Mouse (Mus musculus) MEL (cell line): Measurements from ENCODE around the gene Ifnar2. TPM values are rescaled to one million over a fixed set of nuclear protein-coding genes. Genes with fewer than 3 reads are reported as not detected.

Source experiments
- DNase-seq: peaks from one replicate; pipeline ENCODE4 v3.0.0; 2011; ENCODE audit warnings: low read depth, low spot score
- H3K27ac ChIP-seq: 2 replicates; pipeline ENCODE4 v1.5.1; 2012; ENCODE audit warnings: low read depth, mild to moderate bottlenecking, control low read depth, low read length, moderate library complexity; ENCODE audit not compliant: control insufficient read depth
- H3K27me3 ChIP-seq, 2 experiments: fragments of 150-350 bp in 1 of 2; sonication (generic) in 1 of 2; 2 replicates each; pipeline ENCODE4 v1.6.1; 2012; ENCODE audit warnings: low read length in 2 of 2, mild to moderate bottlenecking in 2 of 2, improper control_type of control experiment in 1 of 2, moderate library complexity in 1 of 2; ENCODE audit not compliant: insufficient read depth in 2 of 2, control insufficient read depth in 1 of 2
- H3K36me3 ChIP-seq, 2 experiments: 2 replicates each; pipeline ENCODE4 v1.6.1; 2012 to 2014; ENCODE audit warnings: low read length in 2 of 2, improper control_type of control experiment in 1 of 2, inconsistent platforms in 1 of 2, mild to moderate bottlenecking in 1 of 2; ENCODE audit not compliant: insufficient read depth in 2 of 2, control insufficient read depth in 1 of 2
- H3K4me1 ChIP-seq, 2 experiments: fragments of 150-350 bp in 1 of 2; sonication (generic) in 1 of 2; 2 replicates each; pipeline ENCODE4 v1.6.1; 2012; ENCODE audit warnings: low read length in 2 of 2, improper control_type of control experiment in 1 of 2, mild to moderate bottlenecking in 1 of 2; ENCODE audit not compliant: insufficient read depth in 2 of 2, control insufficient read depth in 1 of 2
- H3K4me3 ChIP-seq, 2 experiments: fragments of 150-350 bp in 1 of 2; sonication (generic) in 1 of 2; 2 replicates each; pipeline ENCODE4 v1.5.1; 2012; ENCODE audit warnings: low read depth in 2 of 2, low read length in 2 of 2, mild to moderate bottlenecking in 2 of 2, moderate library complexity in 2 of 2, control low read depth in 1 of 2, improper control_type of control experiment in 1 of 2; ENCODE audit not compliant: control insufficient read depth in 1 of 2, insufficient read depth in 1 of 2
- H3K79me2 ChIP-seq: 2 replicates; pipeline ENCODE4 v1.6.1; 2012; ENCODE audit warnings: mild to moderate bottlenecking, low read length, moderate library complexity; ENCODE audit not compliant: control insufficient read depth, poor library complexity, insufficient read depth
- H3K9ac ChIP-seq: 2 replicates; pipeline ENCODE4 v1.6.1; 2012; ENCODE audit warnings: low read depth, mild to moderate bottlenecking, control low read depth, low read length, moderate library complexity; ENCODE audit not compliant: control insufficient read depth, poor library complexity, severe bottlenecking
- H3K9me3 ChIP-seq: fragments of 150-350 bp; sonication (generic); replicated peaks from 2 replicates; pipeline ENCODE4 v1.6.1; 2012; ENCODE audit warnings: mild to moderate bottlenecking, low read length, improper control_type of control experiment, moderate library complexity; ENCODE audit not compliant: insufficient read depth
- BHLHE40 ChIP-seq: IDR thresholded peaks from 2 replicates; pipeline ENCODE4 v1.6.1; 2012; ENCODE audit warnings: low read depth, mild to moderate bottlenecking, inconsistent platforms, low read length, improper control_type of control experiment, borderline replicate concordance
- CHD1 ChIP-seq: IDR thresholded peaks from 2 replicates; pipeline ENCODE4 v1.6.1; 2012; ENCODE audit warnings: low read depth, mild to moderate bottlenecking, inconsistent platforms, low read length, improper control_type of control experiment
- E2F4 ChIP-seq: IDR thresholded peaks from 2 replicates; pipeline ENCODE4 v1.6.1; 2011; ENCODE audit warnings: low read depth, low read length, improper control_type of control experiment, borderline replicate concordance
- ELF1 ChIP-seq: IDR thresholded peaks from 2 replicates; pipeline ENCODE4 v1.6.1; 2014; ENCODE audit warnings: low read depth, mild to moderate bottlenecking, inconsistent platforms, low read length, improper control_type of control experiment, moderate library complexity
- EP300 ChIP-seq, 2 experiments: IDR thresholded peaks; 2 replicates each; pipeline ENCODE4 v1.6.1; 2011; ENCODE audit warnings: improper control_type of control experiment in 2 of 2, low read length in 2 of 2, low read depth in 1 of 2, mild to moderate bottlenecking in 1 of 2
- ETS1 ChIP-seq: IDR thresholded peaks from 2 replicates; pipeline ENCODE4 v1.6.1; 2012; ENCODE audit warnings: low read depth, mild to moderate bottlenecking, inconsistent platforms, low read length, improper control_type of control experiment, moderate library complexity
- GATA1 ChIP-seq: IDR thresholded peaks from 2 replicates; pipeline ENCODE4 v1.6.1; 2011; ENCODE audit warnings: low read depth, low read length, improper control_type of control experiment
- JUND ChIP-seq: IDR thresholded peaks from 2 replicates; pipeline ENCODE4 v1.6.1; 2011; ENCODE audit warnings: low read depth, mild to moderate bottlenecking, improper control_type of control experiment, low read length
- MAFK ChIP-seq: IDR thresholded peaks from 2 replicates; pipeline ENCODE4 v1.6.1; 2011; ENCODE audit warnings: low read depth, mild to moderate bottlenecking, low read length, improper control_type of control experiment, borderline replicate concordance
- MAX ChIP-seq: IDR thresholded peaks from 2 replicates; pipeline ENCODE4 v1.6.1; 2011; ENCODE audit warnings: low read length, improper control_type of control experiment
- MAZ ChIP-seq: IDR thresholded peaks from 2 replicates; pipeline ENCODE4 v1.6.1; 2012; ENCODE audit warnings: low read depth, mild to moderate bottlenecking, inconsistent platforms, low read length, improper control_type of control experiment
- MEF2A ChIP-seq: IDR thresholded peaks from 2 replicates; pipeline ENCODE4 v1.6.1; 2014; ENCODE audit warnings: low read depth, mild to moderate bottlenecking, inconsistent platforms, low read length, improper control_type of control experiment; ENCODE audit not compliant: poor library complexity, insufficient replicate concordance, severe bottlenecking; ENCODE audit errors: extremely low read depth
- MXI1 ChIP-seq: IDR thresholded peaks from 2 replicates; pipeline ENCODE4 v1.6.1; 2011; ENCODE audit warnings: mild to moderate bottlenecking, low read depth, low read length, improper control_type of control experiment
- MYB ChIP-seq: IDR thresholded peaks from 2 replicates; pipeline ENCODE4 v1.6.1; 2011; ENCODE audit warnings: mild to moderate bottlenecking, low read depth, low read length, improper control_type of control experiment
- MYC ChIP-seq: IDR thresholded peaks from 2 replicates; pipeline ENCODE4 v1.6.1; 2011; ENCODE audit warnings: low read depth, mild to moderate bottlenecking, low read length, improper control_type of control experiment, moderate library complexity
- NELFE ChIP-seq: IDR thresholded peaks from 2 replicates; pipeline ENCODE4 v1.6.1; 2011; ENCODE audit warnings: low read depth, low read length, improper control_type of control experiment
- NRF1 ChIP-seq: IDR thresholded peaks from 2 replicates; pipeline ENCODE4 v1.6.1; 2014; ENCODE audit warnings: low read depth, mild to moderate bottlenecking, inconsistent platforms, low read length, improper control_type of control experiment, moderate library complexity; ENCODE audit not compliant: poor library complexity, insufficient read depth, severe bottlenecking
- POLR2AphosphoS2 ChIP-seq: IDR thresholded peaks from 2 replicates; pipeline ENCODE4 v1.6.1; 2011; ENCODE audit warnings: low read length, improper control_type of control experiment
- POLR2AphosphoS5 ChIP-seq: IDR thresholded peaks from 2 replicates; pipeline ENCODE4 v1.6.1; 2012; ENCODE audit warnings: low read depth, borderline replicate concordance, mild to moderate bottlenecking, inconsistent platforms, low read length, moderate library complexity, mixed read lengths
- RAD21 ChIP-seq: IDR thresholded peaks from 2 replicates; pipeline ENCODE4 v1.6.1; 2011; ENCODE audit warnings: mild to moderate bottlenecking, low read depth, low read length, improper control_type of control experiment
- RCOR1 ChIP-seq: IDR thresholded peaks from 2 replicates; pipeline ENCODE4 v1.6.1; 2012; ENCODE audit warnings: low read depth, mild to moderate bottlenecking, inconsistent platforms, low read length, improper control_type of control experiment
- SMC3 ChIP-seq: IDR thresholded peaks from 2 replicates; pipeline ENCODE4 v1.6.1; 2011; ENCODE audit warnings: low read depth, low read length, improper control_type of control experiment
- TAL1 ChIP-seq: IDR thresholded peaks from 2 replicates; pipeline ENCODE4 v1.6.1; 2012; ENCODE audit warnings: mild to moderate bottlenecking, inconsistent platforms, low read length, moderate library complexity, mixed read lengths
- TBP ChIP-seq: IDR thresholded peaks from 2 replicates; pipeline ENCODE4 v1.8.0; 2011; ENCODE audit warnings: low read depth, low read length, improper control_type of control experiment
- TCF12 ChIP-seq: IDR thresholded peaks from 2 replicates; pipeline ENCODE4 v1.6.1; 2014; ENCODE audit warnings: low read depth, mild to moderate bottlenecking, inconsistent platforms, low read length, improper control_type of control experiment, moderate library complexity
- UBTF ChIP-seq: IDR thresholded peaks from 2 replicates; pipeline ENCODE4 v1.6.1; 2012; ENCODE audit warnings: low read depth, mild to moderate bottlenecking, inconsistent platforms, low read length, improper control_type of control experiment, moderate library complexity, borderline replicate concordance; ENCODE audit not compliant: insufficient read depth
- USF1 ChIP-seq: IDR thresholded peaks from 2 replicates; pipeline ENCODE4 v1.6.1; 2014; ENCODE audit warnings: low read depth, mild to moderate bottlenecking, inconsistent platforms, low read length, improper control_type of control experiment, moderate library complexity
- USF2 ChIP-seq, 2 experiments: IDR thresholded peaks; 2 replicates each; pipeline ENCODE4 v1.6.1; 2011 to 2012; ENCODE audit warnings: improper control_type of control experiment in 2 of 2, low read length in 2 of 2, borderline replicate concordance in 1 of 2, inconsistent platforms in 1 of 2, low read depth in 1 of 2, mild to moderate bottlenecking in 1 of 2; ENCODE audit not compliant: insufficient read depth in 1 of 2
- ZC3H11A ChIP-seq: IDR thresholded peaks from 2 replicates; pipeline ENCODE4 v1.6.1; 2012; ENCODE audit warnings: low read depth, mild to moderate bottlenecking, inconsistent platforms, low read length, improper control_type of control experiment
- ZNF384 ChIP-seq: IDR thresholded peaks from 2 replicates; pipeline ENCODE4 v1.6.1; 2012; ENCODE audit warnings: low read depth, mild to moderate bottlenecking, inconsistent platforms, low read length, improper control_type of control experiment
- polyA plus RNA-seq, 2 experiments: library from polyadenylated mRNA; stranded (reverse) in 1 of 2; unstranded in 1 of 2; fragments of >175 nt in 1 of 2; fragments of >200 nt in 1 of 2; gene quantifications; 2 replicates each; pipeline versions ENCODE4 v1.2.1 to v1.2.4; 2012; ENCODE audit warnings: low replicate concordance in 2 of 2, low read depth in 1 of 2; ENCODE audit not compliant: insufficient read length in 2 of 2, insufficient read depth in 1 of 2, missing spikeins in 1 of 2
- total RNA-seq: library from RNA; depleted of rRNA; stranded (reverse); fragments of 300-350 nt; gene quantifications from 2 replicates; pipeline ENCODE4 v1.2.3, GENCODE M21; 2012

Ifnar2 gene
- total and polyA plus RNA-seq, 3 experiments = 21.8 to 38.3 TPM; not detected in 1

- Histone ChIP-seq H3K27me3 (peaks cover 2 to 4% of the 10 kb centered on the region in 2 experiments; a peak in 2 of 4 replicates), H3K27ac (no peak overlapping the region), H3K9ac (no peak overlapping the region), H3K4me1 (0 out of 4 replicates have a peak, but pooled peaks cover 0 to 8% of the 10 kb centered on the region in 2 experiments), H3K79me2 (no peaks in the 10 kb centered on the region), H3K36me3 (no peaks in the 10 kb centered on the region), H3K9me3 (no peaks in the 10 kb centered on the region), H3K4me3 (no peak overlapping the region)
- no peak for TF ChIP-seq JUND
- DNase-seq = no peak
Observed at GRCm38 (mm10) chr16:91334190-91334893, 38.2 kb upstream of the Ifnar2 start.

GRCm38 (mm10) chr16:91336753-91337152, 35.8 kb upstream of the Ifnar2 start:
- DNase-seq = peak; percentile 77
- Histone ChIP-seq H3K4me3 (no peak overlapping the region), H3K27me3 (no peaks in the 10 kb centered on the region)
- TF ChIP-seq GATA1 (peak; percentile 73), MAFK (no peak), NRF1 (no peak), MYC (no peak), USF1 (no peak), MEF2A (no peak), JUND (no peak), ETS1 (peak; percentile 42; the same call in 1 of the 2 replicates), UBTF (no peak), TBP (no peak), MYB (no peak), ZC3H11A (no peak), TAL1 (peak; percentile 39; the same call in 1 of the 2 replicates), CHD1 (no peak), ZNF384 (no peak), POLR2AphosphoS2 (no peak), RCOR1 (peak; percentile 64), MAZ (no peak), POLR2AphosphoS5 (no peak), NELFE (no peak), TCF12 (peak; percentile 72), USF2 (IDR thresholded peaks at IDR 0.05; ENCODE audit: borderline replicate concordance in 1 of 2, insufficient read depth in 1 of 2, low read depth in 1 of 2, low read length in 2 of 2) (no peak), ELF1 (peak; percentile 28; the same call in 1 of the 2 replicates), RAD21 (no peak), E2F4 (no peak), BHLHE40 (no peak), SMC3 (no peak), MXI1 (no peak), MAX (no peak), EP300 (IDR thresholded peaks at IDR 0.05; ENCODE audit: low read depth in 1 of 2, low read length in 2 of 2) (peak; percentile 67 to 80)

More at GRCm38 (mm10) chr16:91336753-91337152, 35.8 kb upstream of the Ifnar2 start:
- Histone ChIP-seq H3K36me3 (no peaks in the 10 kb centered on the region), H3K27ac (no peak overlapping the region), H3K9ac (no peak overlapping the region), H3K9me3 (no peaks in the 10 kb centered on the region), H3K4me1 (0 out of 4 replicates have a peak, but pooled peaks cover 0 to 8% of the 10 kb centered on the region in 2 experiments), H3K79me2 (no peaks in the 10 kb centered on the region)
